Mouse (Mus musculus) kidney, adult 2 months (tissue): ENCODE data around the gene Sptbn1.

Experiments used
- CTCF ChIP-seq: fragments of 200-500 bp; conservative IDR thresholded peaks from 2 replicates; pipeline ENCODE4 v1.5.1; 2011; ENCODE audit warnings: low read depth, mild to moderate bottlenecking, control low read depth, low read length, moderate library complexity, mixed read lengths; ENCODE audit not compliant: insufficient read depth, insufficient read length
- POLR2A ChIP-seq: fragments of 200-500 bp; IDR thresholded peaks from one replicate; pipeline ENCODE4 v1.6.1; 2011; ENCODE audit warnings: low read depth, low read length, control low read depth

GRCm38 (mm10) chr11:30279278-30279677, 11.3 kb upstream of the Sptbn1 start:
- TF ChIP-seq CTCF (no peak), POLR2A (no peak)
